Mouse (Mus musculus) left cerebral cortex, adult 9 months (tissue): ENCODE results near the gene Ube2v1.

Experiments
- DNase-seq, 2 experiments: peaks; one replicate each; pipeline ENCODE4 v3.0.0; 2022; ENCODE audit warnings: low spot score in 2 of 2

Gene Ube2v1

GRCm38 (mm10) chr2:167631591-167632448 lies at the start of gene Ube2v1:
Gene Ube2v1 (minus strand): TSS chr2:167632095.
- DNase-seq, result peak; percentile 92 to 97

- DNase-seq, result peak in 1 of 2 experiments; percentile 42
Measured at GRCm38 (mm10) chr2:167680657-167681056, 48.8 kb upstream of the Ube2v1 start.

- peak in 1 of 2 experiments; percentile 77 for DNase-seq
Measured at GRCm38 (mm10) chr2:167679902-167680430, 48.1 kb upstream of the Ube2v1 start.

GRCm38 (mm10) chr2:167678600-167678999 lies 46.7 kb upstream of the Ube2v1 start:
- no peak for DNase-seq

- DNase-seq, result no peak
Measured at GRCm38 (mm10) chr2:167675120-167675909, 43.4 kb upstream of the Ube2v1 start.

- no peak for DNase-seq
Measured at GRCm38 (mm10) chr2:167672212-167672685, 40.4 kb upstream of the Ube2v1 start.

GRCm38 (mm10) chr2:167671101-167671633 lies 39.3 kb upstream of the Ube2v1 start:
- DNase-seq, result no peak

GRCm38 (mm10) chr2:167669398-167669797 lies 37.5 kb upstream of the Ube2v1 start:
- no peak for DNase-seq

GRCm38 (mm10) chr2:167668426-167668825 lies 36.5 kb upstream of the Ube2v1 start:
- DNase-seq, result no peak

GRCm38 (mm10) chr2:167665972-167666713 lies 34.2 kb upstream of the Ube2v1 start:
- no peak for DNase-seq

- DNase-seq, result no peak
Measured at GRCm38 (mm10) chr2:167662713-167663112, 30.8 kb upstream of the Ube2v1 start.

GRCm38 (mm10) chr2:167661270-167662203 lies 29.6 kb upstream of the Ube2v1 start, which contains the start of gene Gm20431:
Gene Gm20431 (minus strand): TSS chr2:167661496.
- peak; percentile 84 to 93 for DNase-seq

GRCm38 (mm10) chr2:167660611-167660971 lies 28.7 kb upstream of the Ube2v1 start:
- no peak for DNase-seq

- DNase-seq, result peak in 1 of 2 experiments; percentile 53
Measured at GRCm38 (mm10) chr2:167659847-167660610, 28.1 kb upstream of the Ube2v1 start.

GRCm38 (mm10) chr2:167659177-167659846 lies 27.4 kb upstream of the Ube2v1 start:
- DNase-seq, result no peak

- DNase-seq, result no peak
Measured at GRCm38 (mm10) chr2:167658712-167659111, 26.8 kb upstream of the Ube2v1 start.

GRCm38 (mm10) chr2:167657973-167658372 lies 26.1 kb upstream of the Ube2v1 start:
- no peak for DNase-seq

GRCm38 (mm10) chr2:167656629-167657478 lies 25.0 kb upstream of the Ube2v1 start:
- no peak for DNase-seq
